Comparison of ENCODE assay signal across 8 mouse cellular contexts in the genomic region with DNA sequence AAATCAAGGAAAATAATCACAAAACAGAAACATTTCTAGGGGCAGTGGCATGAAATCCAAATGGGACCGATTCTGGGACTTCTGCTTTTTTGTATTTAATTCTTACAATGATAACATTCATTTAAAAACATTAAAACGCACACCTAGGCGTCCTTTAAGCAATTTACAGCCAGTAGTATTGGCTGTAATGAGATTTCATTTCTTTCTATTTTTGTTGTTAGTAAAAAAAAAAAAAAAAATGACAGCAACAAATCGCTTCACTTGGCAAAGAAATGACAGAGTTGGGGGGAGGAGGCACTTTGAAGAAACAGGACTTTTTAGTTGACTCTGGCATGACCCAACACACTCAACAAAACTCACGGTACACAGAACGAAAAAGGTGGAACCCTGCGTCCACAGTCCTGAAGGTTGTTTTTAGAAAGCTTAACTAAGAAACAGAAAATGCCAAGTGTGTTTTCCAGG. TPM values are rescaled to one million over a fixed set of nuclear protein-coding genes. Genes with fewer than 3 reads are reported as not detected.
DNase-seq lines count a peak whose midpoint lies in the region; ATAC-seq lines count a peak whose summit lies in the region.

No protein-coding gene starts in this region.

- no peak for ATAC-seq in lung, embryonic 15.5 days (ENCODE audit: borderline replicate concordance, extremely low read depth, low FRiP score, low TSS enrichment)
- 0 out of 2 replicates have a peak, but pooled peaks have one; percentile 2 for ATAC-seq in erythroblast, adult 5-6 weeks (replicated peaks; ENCODE audit: low FRiP score, poor library complexity, severe bottlenecking)
- no peak for ATAC-seq in limb, embryonic 15.5 days (ENCODE audit: insufficient number of reproducible peaks, low FRiP score, low TSS enrichment, low read depth)
- no peak for ATAC-seq in stomach, embryonic 14.5 days (ENCODE audit: insufficient number of reproducible peaks, insufficient read depth, low FRiP score, low read depth)
- no peak for ATAC-seq in megakaryocyte-erythroid progenitor cell, adult 5-6 weeks (replicated peaks; ENCODE audit: low FRiP score, low TSS enrichment, poor library complexity, severe bottlenecking)

- H3K4me2 ChIP-seq in lung, embryonic 15.5 days: peak overlapping the region; percentile 72
- H3K4me2 ChIP-seq in limb, embryonic 15.5 days: peak overlapping the region; percentile 79
- H3K4me2 ChIP-seq in stomach, embryonic 14.5 days (replicated peaks; ENCODE audit: low read depth, low read length): peak overlapping the region; percentile 83

- no peaks in the 10 kb centered on the region for H3K27me3 ChIP-seq in lung, embryonic 15.5 days
- no peaks in the 10 kb centered on the region for H3K27me3 ChIP-seq in limb, embryonic 15.5 days
- no peaks in the 10 kb centered on the region for H3K27me3 ChIP-seq in stomach, embryonic 14.5 days (ENCODE audit: control insufficient read depth, insufficient read depth, low read length)

- peak overlapping the region; percentile 96; the same call in 1 of the 2 replicates for H3K27ac ChIP-seq in lung, embryonic 15.5 days
- H3K27ac ChIP-seq in limb, embryonic 15.5 days: peak overlapping the region; percentile 98
- H3K27ac ChIP-seq in stomach, embryonic 14.5 days (ENCODE audit: low read length): no peak overlapping the region

- H3K9ac ChIP-seq in lung, embryonic 15.5 days: peak overlapping the region; percentile 72; the same call in 1 of the 2 replicates
- peak overlapping the region; percentile 73 for H3K9ac ChIP-seq in limb, embryonic 15.5 days
- H3K9ac ChIP-seq in stomach, embryonic 14.5 days (replicated peaks; ENCODE audit: low read depth, low read length): peak overlapping the region; percentile 73

- H3K9me3 ChIP-seq in lung, embryonic 15.5 days: no peaks in the 10 kb centered on the region
- no peaks in the 10 kb centered on the region for H3K9me3 ChIP-seq in limb, embryonic 15.5 days
- no peaks in the 10 kb centered on the region for H3K9me3 ChIP-seq in stomach, embryonic 14.5 days (ENCODE audit: control insufficient read depth, low read depth, low read length)

- WGBS in lung, embryonic 15.5 days: 22% methylated on average over 7 of the region's 7 CpGs
- WGBS in limb, embryonic 15.5 days: 13% methylated on average over 7 of the region's 7 CpGs
- WGBS in stomach, embryonic 14.5 days: 14% methylated on average over 7 of the region's 7 CpGs

- H3K4me3 ChIP-seq in lung, embryonic 15.5 days: peak overlapping the region; percentile 84
- peak overlapping the region; percentile 98 for H3K4me3 ChIP-seq in limb, embryonic 15.5 days
- H3K4me3 ChIP-seq in stomach, embryonic 14.5 days (ENCODE audit: low read depth, low read length): peak overlapping the region; percentile 96

- peaks cover 11% of the 10 kb centered on the region for H3K4me1 ChIP-seq in lung, embryonic 15.5 days
- H3K4me1 ChIP-seq in limb, embryonic 15.5 days: peaks cover 5% of the 10 kb centered on the region; the same call in 1 of the 2 replicates
- 0 out of 2 replicates have a peak, but pooled peaks cover 3% of the 10 kb centered on the region for H3K4me1 ChIP-seq in stomach, embryonic 14.5 days (ENCODE audit: control insufficient read depth, insufficient read depth, low read length)

- no peak for DNase-seq in lung, postnatal 25 days (ENCODE audit: low spot score)
- DNase-seq in adipocyte (ENCODE audit: low spot score) (no peak), MN1 (ENCODE audit: low spot score) (no peak)

- no peaks in the 10 kb centered on the region for H3K36me3 ChIP-seq in lung, embryonic 15.5 days
- no peaks in the 10 kb centered on the region for H3K36me3 ChIP-seq in limb, embryonic 15.5 days
- no peaks in the 10 kb centered on the region for H3K36me3 ChIP-seq in stomach, embryonic 14.5 days (ENCODE audit: control insufficient read depth, insufficient read depth, low read length)

RNA-seq across cellular contexts. Expression of gene Dcaf6, which starts 1.2 kb away (rescaled TPM):
- polyA plus RNA-seq in lung, embryonic 15.5 days (2015; fragmentation: Nextera tagmentation; extraction: Ambion mirVana): 11.3 and 13.5 TPM in 2 replicates
- 279 and 286 TPM in 2 replicates for total RNA-seq in erythroblast, adult 5-6 weeks (2015; ENCODE audit: low replicate concordance)
- 422 and 486 TPM in 2 replicates for total RNA-seq in erythroblast, adult 5-6 weeks (2017; ENCODE audit: low replicate concordance)
- 18.8 and 19.8 TPM in 2 replicates for polyA plus RNA-seq in limb, embryonic 15.5 days (2015; fragmentation: Nextera tagmentation; extraction: Ambion mirVana)
- polyA plus RNA-seq in stomach, embryonic 14.5 days (2014; fragmentation: Nextera tagmentation; extraction: Ambion mirVana): 24.5 and 26.1 TPM in 2 replicates
- 21.3 and 36.3 TPM in 2 replicates for total RNA-seq in megakaryocyte-erythroid progenitor cell, adult 5-6 weeks (2014; fragmentation: Nextera tagmentation)
- 20.3 and 22.0 TPM in 2 replicates for total RNA-seq in megakaryocyte-erythroid progenitor cell, adult 5-6 weeks (2017)

RNA-seq across cellular contexts. Expression of gene Mpc2, which starts 1.4 kb away (rescaled TPM):
- polyA plus RNA-seq in lung, embryonic 15.5 days (2015; fragmentation: Nextera tagmentation; extraction: Ambion mirVana): 120 and 130 TPM in 2 replicates
- total RNA-seq in erythroblast, adult 5-6 weeks (2015; ENCODE audit: low replicate concordance): 195 and 257 TPM in 2 replicates
- 180 and 286 TPM in 2 replicates for total RNA-seq in erythroblast, adult 5-6 weeks (2017; ENCODE audit: low replicate concordance)
- 135 and 146 TPM in 2 replicates for polyA plus RNA-seq in limb, embryonic 15.5 days (2015; fragmentation: Nextera tagmentation; extraction: Ambion mirVana)
- 154 and 161 TPM in 2 replicates for polyA plus RNA-seq in stomach, embryonic 14.5 days (2014; fragmentation: Nextera tagmentation; extraction: Ambion mirVana)
- 68.1 and 83.2 TPM in 2 replicates for total RNA-seq in megakaryocyte-erythroid progenitor cell, adult 5-6 weeks (2014; fragmentation: Nextera tagmentation)
- 65.7 and 85.1 TPM in 2 replicates for total RNA-seq in megakaryocyte-erythroid progenitor cell, adult 5-6 weeks (2017)

RNA-seq across cellular contexts. Expression of gene Adcy10, which starts 25.9 kb away (rescaled TPM):
- polyA plus RNA-seq in lung, embryonic 15.5 days (2015; fragmentation: Nextera tagmentation; extraction: Ambion mirVana): 0.08 TPM in 1 of 2 replicates, not detected in the other
- total RNA-seq in erythroblast, adult 5-6 weeks (2015; ENCODE audit: low replicate concordance): 4.4 TPM in 1 of 2 replicates, not detected in the other
- 0.60 and 2.8 TPM in 2 replicates for total RNA-seq in erythroblast, adult 5-6 weeks (2017; ENCODE audit: low replicate concordance)
- polyA plus RNA-seq in limb, embryonic 15.5 days (2015; fragmentation: Nextera tagmentation; extraction: Ambion mirVana): 0.13 TPM in 1 of 2 replicates, not detected in the other
- 0.39 TPM in 1 of 2 replicates, not detected in the other for polyA plus RNA-seq in stomach, embryonic 14.5 days (2014; fragmentation: Nextera tagmentation; extraction: Ambion mirVana)
- 0.94 TPM in 1 of 2 replicates, not detected in the other for total RNA-seq in megakaryocyte-erythroid progenitor cell, adult 5-6 weeks (2014; fragmentation: Nextera tagmentation)
- 3.2 TPM in 1 of 2 replicates, not detected in the other for total RNA-seq in megakaryocyte-erythroid progenitor cell, adult 5-6 weeks (2017)
